Mouse (Mus musculus) forebrain, embryonic 11.5 days (tissue): Measurements from ENCODE around the gene As3mt. TPM values are rescaled to one million over a fixed set of nuclear protein-coding genes. Genes with fewer than 3 reads are reported as not detected.
"Not testable (repeated sequence)": the region's sequence is repeated elsewhere in the genome, so short reads cannot be mapped to it uniquely, and the experiment has no call there.

Source experiments
- ATAC-seq: fragments of 200-750 bp; cut with Nextera tagmentation; replicated peaks from 2 replicates; pipeline ENCODE4 v1.8.0; 2017; ENCODE audit warnings: moderate TSS enrichment; ENCODE audit not compliant: low FRiP score
- DNase-seq: peaks from one replicate; pipeline ENCODE4 v3.0.0-alpha.2; 2017; ENCODE audit warnings: low spot score
- H3K27ac ChIP-seq: fragments of 300-500 bp; sonication (generic); 2 replicates; pipeline ENCODE4 v1.5.1; 2014; ENCODE audit warnings: low read depth, low read length
- H3K27me3 ChIP-seq: fragments of 300-500 bp; sonication (generic); 2 replicates; pipeline ENCODE4 v1.6.1; 2014; ENCODE audit warnings: mild to moderate bottlenecking, low read length, mixed read lengths; ENCODE audit not compliant: control insufficient read depth, insufficient read depth
- H3K36me3 ChIP-seq: fragments of 300-500 bp; sonication (generic); 2 replicates; pipeline ENCODE4 v1.6.1; 2014; ENCODE audit warnings: mild to moderate bottlenecking, low read length, moderate library complexity, mixed read lengths; ENCODE audit not compliant: control insufficient read depth, insufficient read depth
- H3K4me1 ChIP-seq: fragments of 300-500 bp; sonication (generic); replicated peaks from 2 replicates; pipeline ENCODE4 v1.6.1; 2014; ENCODE audit warnings: low read length, mixed read lengths; ENCODE audit not compliant: control insufficient read depth, insufficient read depth
- H3K4me2 ChIP-seq: fragments of 300-500 bp; sonication (generic); 2 replicates; pipeline ENCODE4 v1.6.1; 2014; ENCODE audit warnings: low read depth, mild to moderate bottlenecking, low read length, moderate library complexity, mixed read lengths; ENCODE audit not compliant: severe bottlenecking
- H3K4me3 ChIP-seq: fragments of 300-500 bp; sonication (generic); 2 replicates; pipeline ENCODE4 v1.5.1; 2014; ENCODE audit warnings: low read depth, low read length
- H3K9ac ChIP-seq: fragments of 300-500 bp; sonication (generic); 2 replicates; pipeline ENCODE4 v1.6.1; 2014; ENCODE audit warnings: low read length
- H3K9me3 ChIP-seq: fragments of 300-500 bp; sonication (generic); 2 replicates; pipeline ENCODE4 v1.6.1; 2016; ENCODE audit warnings: low read length, mixed read lengths; ENCODE audit not compliant: control insufficient read depth
- WGBS: fragments of 180-500 bp; shearing (Covaris S2); extraction: QIAGEN DNeasy Blood & Tissue Kit; methylation state at CpG from one replicate; pipeline ENCODE4 v1.1.7; 2014; 5-methylcytosine and 5-hydroxymethylcytosine counted together
- polyA plus RNA-seq: library from polyadenylated mRNA; unstranded; fragments of >200 nt; fragmentation: Nextera tagmentation; extraction: Ambion mirVana; gene quantifications from 2 replicates; pipeline ENCODE4 v1.2.1, GENCODE M21; 2014

Gene As3mt
- polyA plus RNA-seq, 1 experiment from 2014 or later = 19.4 TPM

- Histone ChIP-seq H3K9me3 (no peaks in the 10 kb centered on the region), H3K36me3 (no peaks in the 10 kb centered on the region), H3K27ac (no peak overlapping the region), H3K27me3 (no peaks in the 10 kb centered on the region), H3K4me2 (no peak overlapping the region), H3K4me1 (no peaks in the 10 kb centered on the region; the same call in 1 of the 2 replicates), H3K9ac (no peak overlapping the region), H3K4me3 (no peak overlapping the region)
- DNase-seq (no peak), ATAC-seq (no peak)
- 90% methylated on average over 11 of the region's 11 CpGs for WGBS
Observed at GRCm38 (mm10) chr19:46769759-46770158, 62.5 kb downstream of the As3mt start.

GRCm38 (mm10) chr19:46771801-46772200, 64.5 kb downstream of the As3mt start:
- no peaks in the 10 kb centered on the region; the same call in 1 of the 2 replicates for H3K4me1 ChIP-seq
- H3K9ac ChIP-seq = no peak overlapping the region
- DNase-seq = no peak
- H3K36me3 ChIP-seq = no peaks in the 10 kb centered on the region
- 83% methylated on average over 6 of the region's 6 CpGs for WGBS
- no peak overlapping the region for H3K27ac ChIP-seq
- no peak overlapping the region for H3K4me3 ChIP-seq
- no peak overlapping the region for H3K4me2 ChIP-seq
- no peaks in the 10 kb centered on the region for H3K9me3 ChIP-seq
- H3K27me3 ChIP-seq = no peaks in the 10 kb centered on the region
- ATAC-seq = no peak

GRCm38 (mm10) chr19:46776391-46776790, 69.1 kb downstream of the As3mt start:
- Histone ChIP-seq H3K27ac (no peak overlapping the region), H3K9ac (no peak overlapping the region), H3K4me3 (no peak overlapping the region), H3K4me2 (no peak overlapping the region), H3K27me3 (no peaks in the 10 kb centered on the region), H3K4me1 (no peaks in the 10 kb centered on the region; the same call in 1 of the 2 replicates), H3K9me3 (no peaks in the 10 kb centered on the region), H3K36me3 (no peaks in the 10 kb centered on the region)
- WGBS = 33% methylated on average over 5 of the region's 5 CpGs
- DNase-seq (no peak), ATAC-seq (no peak)

- Histone ChIP-seq H3K4me3 (no peak overlapping the region), H3K27ac (no peak overlapping the region), H3K4me2 (no peak overlapping the region), H3K9me3 (no peaks in the 10 kb centered on the region), H3K36me3 (no peaks in the 10 kb centered on the region), H3K27me3 (no peaks in the 10 kb centered on the region), H3K9ac (no peak overlapping the region), H3K4me1 (no peaks in the 10 kb centered on the region; the same call in 1 of the 2 replicates)
- WGBS = 80% methylated on average over 3 of the region's 3 CpGs
- no peak for ATAC-seq
- DNase-seq = no peak
Observed at GRCm38 (mm10) chr19:46776850-46777249, 69.6 kb downstream of the As3mt start.

- WGBS = 76% methylated on average over 12 of the region's 12 CpGs
- H3K4me2 ChIP-seq = no peak overlapping the region
- no peak for DNase-seq
- H3K27ac ChIP-seq = no peak overlapping the region
- H3K27me3 ChIP-seq = no peaks in the 10 kb centered on the region
- no peaks in the 10 kb centered on the region for H3K9me3 ChIP-seq
- H3K36me3 ChIP-seq = no peaks in the 10 kb centered on the region
- no peaks in the 10 kb centered on the region for H3K4me1 ChIP-seq
- H3K9ac ChIP-seq = no peak overlapping the region
- no peak overlapping the region for H3K4me3 ChIP-seq
- ATAC-seq = no peak
Observed at GRCm38 (mm10) chr19:46777928-46778680, 70.8 kb downstream of the As3mt start.

DNA sequence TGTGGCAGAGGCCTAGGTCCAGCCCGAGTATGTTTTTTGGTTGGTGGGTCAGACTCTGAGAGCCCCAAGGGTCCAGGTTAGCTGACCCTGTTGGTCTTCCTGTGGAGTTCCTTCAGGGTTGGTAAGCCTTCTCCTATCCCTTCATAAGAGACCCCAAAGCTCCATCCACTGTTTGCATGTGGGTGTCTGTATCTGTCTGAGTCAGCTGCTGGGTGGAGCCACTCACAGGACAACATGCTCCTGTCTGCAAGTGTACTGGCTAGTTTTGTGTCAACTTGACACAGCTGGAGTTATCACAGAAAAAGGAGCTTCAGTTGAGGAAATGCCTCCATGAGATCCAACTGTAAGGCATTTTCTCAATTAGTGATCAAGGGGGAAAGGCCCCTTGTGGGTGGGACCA, 71.9 kb downstream of the As3mt start:
- H3K27ac ChIP-seq, H3K4me3 ChIP-seq, H3K27me3 ChIP-seq, H3K4me2 ChIP-seq, H3K36me3 ChIP-seq, H3K4me1 ChIP-seq, H3K9me3 ChIP-seq, ATAC-seq, DNase-seq, H3K9ac ChIP-seq: not testable (repeated sequence)
- 81% methylated on average over 1 of the region's 1 CpGs for WGBS

DNA sequence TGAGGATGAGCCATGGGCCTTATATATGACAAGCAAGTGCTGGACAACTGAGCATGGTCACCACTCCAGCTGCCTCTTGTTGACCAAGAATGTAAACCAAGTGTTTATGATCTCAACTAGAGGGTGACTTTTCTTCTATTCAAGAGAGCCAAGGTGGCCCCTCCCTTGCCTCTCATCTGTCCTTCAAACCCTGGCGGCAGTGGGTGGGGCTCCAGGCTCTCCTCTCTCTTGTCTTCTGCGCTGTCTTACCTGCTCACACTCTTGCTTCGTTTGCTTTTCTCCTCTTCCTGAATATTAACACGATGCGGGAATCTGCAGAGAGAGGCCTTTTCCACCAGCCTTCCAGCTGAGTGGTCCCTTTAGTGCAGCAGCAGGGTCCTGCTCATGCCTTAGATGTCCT, 76.8 kb downstream of the As3mt start:
- no peak for DNase-seq
- H3K4me1 ChIP-seq = no peaks in the 10 kb centered on the region
- H3K36me3 ChIP-seq = no peaks in the 10 kb centered on the region
- 75% methylated on average over 5 of the region's 5 CpGs for WGBS
- no peaks in the 10 kb centered on the region for H3K9me3 ChIP-seq
- no peaks in the 10 kb centered on the region for H3K27me3 ChIP-seq
- no peak overlapping the region for H3K27ac ChIP-seq
- no peak overlapping the region for H3K9ac ChIP-seq
- ATAC-seq = no peak
- no peak overlapping the region for H3K4me2 ChIP-seq
- H3K4me3 ChIP-seq = no peak overlapping the region

- Histone ChIP-seq H3K4me1 (no peaks in the 10 kb centered on the region), H3K27ac (no peak overlapping the region), H3K4me2 (no peak overlapping the region), H3K4me3 (no peak overlapping the region), H3K9ac (no peak overlapping the region), H3K9me3 (no peaks in the 10 kb centered on the region), H3K36me3 (no peaks in the 10 kb centered on the region), H3K27me3 (no peaks in the 10 kb centered on the region)
- DNase-seq = no peak
- ATAC-seq = no peak
- 92% methylated on average over 6 of the region's 6 CpGs for WGBS
Observed at GRCm38 (mm10) chr19:46784502-46784901, 77.2 kb downstream of the As3mt start.

DNA sequence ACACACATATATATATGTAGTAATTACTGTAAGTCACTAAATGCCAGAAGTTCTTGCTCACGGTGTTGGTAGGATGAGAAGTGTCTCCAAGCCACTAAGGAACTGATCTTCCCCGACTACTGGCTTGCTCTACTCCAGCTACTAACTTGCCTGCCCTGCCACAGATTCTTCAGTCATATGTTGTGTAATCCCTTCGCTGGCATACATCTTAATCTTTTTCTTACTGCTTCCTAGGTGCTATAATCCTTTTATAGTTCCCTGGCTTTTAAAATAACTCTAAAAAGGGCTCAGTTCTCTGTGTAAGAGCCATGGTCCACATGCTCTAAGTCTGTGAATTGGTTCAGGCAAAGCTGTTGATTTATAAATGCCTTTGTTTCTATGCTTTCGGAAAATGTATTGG, 78.4 kb downstream of the As3mt start:
- DNase-seq = no peak
- Histone ChIP-seq H3K27me3 (no peaks in the 10 kb centered on the region), H3K9ac (no peak overlapping the region), H3K4me2 (no peak overlapping the region), H3K4me3 (no peak overlapping the region), H3K4me1 (no peaks in the 10 kb centered on the region), H3K36me3 (no peaks in the 10 kb centered on the region), H3K9me3 (no peaks in the 10 kb centered on the region), H3K27ac (no peak overlapping the region)
- no peak for ATAC-seq
- WGBS = 85% methylated on average over 4 of the region's 4 CpGs
